Mouse (Mus musculus) embryonic fibroblast, embryonic 13.5 days (primary cell): ENCODE measurements at regions not wholly inside any gene's neighbourhood (a gene's known extent, or its start where the extent isn't known, plus 50 kb on each side); places are given as distances from the start of the nearest gene placed in this dataset.

Source experiments
- CTCF ChIP-seq: IDR thresholded peaks from 2 replicates; pipeline ENCODE4 v1.5.1; 2011; ENCODE audit warnings: mild to moderate bottlenecking, control low read depth, low read length, moderate library complexity, borderline replicate concordance; ENCODE audit not compliant: insufficient read depth
- POLR2A ChIP-seq: IDR thresholded peaks from 2 replicates; pipeline ENCODE4 v1.6.1; 2011; ENCODE audit warnings: low read depth, mild to moderate bottlenecking, control low read depth, low read length, moderate library complexity

DNA sequence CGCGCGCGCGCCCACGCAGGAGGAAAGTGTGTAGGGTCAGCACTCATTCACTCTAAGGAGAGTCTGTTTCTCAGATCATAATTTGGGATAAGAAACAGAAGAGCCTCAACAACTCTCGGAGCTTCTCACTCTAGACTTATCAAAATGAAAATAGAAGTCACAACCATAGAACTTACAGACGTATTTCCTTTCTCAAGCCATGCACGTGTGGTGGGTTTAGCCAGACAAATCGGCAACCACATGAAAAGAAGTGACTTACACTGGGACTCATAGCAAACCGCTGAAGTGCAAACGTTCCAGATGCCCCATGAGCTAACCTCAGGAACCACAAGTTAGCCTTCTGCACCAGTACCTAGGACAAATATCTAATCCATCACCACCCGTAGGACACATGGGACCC is 114.1 kb downstream of the Ets2 start:
- TF ChIP-seq POLR2A (no peak), CTCF (no peak)
